Mouse (Mus musculus): ENCODE data around the gene Lcn2. TPM values are rescaled to one million over a fixed set of nuclear protein-coding genes. Genes with fewer than 3 reads are reported as not detected.
A peak's percentile ranks its signal among the peaks of the same experiment; 100 is the strongest.

Gene Lcn2
- total and polyA plus RNA-seq, 3 experiments: not detected

DNA sequence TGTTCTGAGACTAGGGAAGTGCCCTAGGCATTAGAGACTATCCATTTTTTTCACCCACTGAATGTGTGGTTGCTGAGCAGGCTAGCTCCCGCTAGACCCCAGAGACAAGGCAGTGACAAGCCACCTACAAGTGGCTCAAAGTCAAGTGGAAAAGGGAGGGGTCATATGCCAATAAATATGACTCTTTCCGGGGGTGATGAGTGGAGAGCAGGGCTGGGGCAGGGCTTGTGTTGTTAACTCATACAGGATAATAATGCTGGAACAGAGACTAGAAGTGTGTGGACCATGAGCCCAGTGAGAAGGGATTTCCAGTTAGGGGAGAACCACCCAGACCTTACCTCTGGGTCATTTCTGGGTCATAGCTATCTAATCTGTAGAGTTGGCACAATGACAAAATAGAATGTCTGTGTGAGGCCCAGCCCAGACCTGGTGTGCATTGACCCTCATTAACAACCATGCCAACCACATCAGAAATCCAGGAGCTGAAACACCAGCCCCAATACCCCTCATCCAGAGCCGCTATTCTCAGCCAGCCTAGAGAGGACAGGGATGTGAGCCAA lies 33.6 kb downstream of the Lcn2 start:
- no peak for DNase-seq (ENCODE audit: extremely low read depth)
- Histone ChIP-seq H3K79me2 (replicated peaks; ENCODE audit: control insufficient read depth, extremely low read depth, insufficient read depth, poor library complexity, severe bottlenecking) (no peaks in the 10 kb centered on the region), H3K4me2 (ENCODE audit: insufficient read depth, low read depth, poor library complexity, severe bottlenecking) (no peak overlapping the region), H3K9me3 (replicated peaks; ENCODE audit: low read length) (no peaks in the 10 kb centered on the region), H3K9ac (ENCODE audit: insufficient read depth, low read depth) (no peak overlapping the region), H3K27me3 (replicated peaks) (peaks cover 78% of the 10 kb centered on the region), H3K27ac (ENCODE audit: insufficient read depth, low read depth) (no peak overlapping the region), H3K4me3 (replicated peaks in 1 of 3; ENCODE audit: low read depth in 2 of 3, low read length in 2 of 3, poor library complexity in 1 of 3) (no peak overlapping the region), H3K4me1 (ENCODE audit: control insufficient read depth in 1 of 2, insufficient read depth in 2 of 2) (peaks cover 7 to 23% of the 10 kb centered on the region in 2 experiments), H3K36me3 (replicated peaks in 1 of 2; ENCODE audit: control insufficient read depth in 1 of 2, insufficient read depth in 1 of 2, low read length in 1 of 2) (no peaks in the 10 kb centered on the region)
- in situ Hi-C loops (cut with MboI; ENCODE audit: low pct_ligation_motif_present, low pct_unique_long_range_greater_than_20kb, low sequenced_read_pairs): no loop called here
- TF ChIP-seq ZNF384 (IDR thresholded peaks at IDR 0.05; ENCODE audit: low read depth, low read length): no peak
- no peak for TF ChIP-seq JUND (conservative IDR thresholded peaks at IDR 0.05; ENCODE audit: low read depth, low read length)
- TF ChIP-seq MAZ (IDR thresholded peaks at IDR 0.05; ENCODE audit: low read depth, low read length): no peak
- TF ChIP-seq TBP (conservative IDR thresholded peaks at IDR 0.05; ENCODE audit: low read depth, low read length): no peak
- dilution Hi-C loops (cut with MboI; ENCODE audit: extremely low pct_ligation_motif_present, extremely low pct_unique_long_range_greater_than_20kb, low sequenced_read_pairs): no loop called here

- Histone ChIP-seq H3K9me3 (replicated peaks; ENCODE audit: low read length) (no peaks in the 10 kb centered on the region), H3K36me3 (replicated peaks in 1 of 2; ENCODE audit: control insufficient read depth in 1 of 2, insufficient read depth in 1 of 2, low read length in 1 of 2) (no peaks in the 10 kb centered on the region), H3K27ac (ENCODE audit: insufficient read depth, low read depth) (no peak overlapping the region), H3K4me3 (replicated peaks in 1 of 3; ENCODE audit: low read depth in 2 of 3, low read length in 2 of 3, poor library complexity in 1 of 3) (no peak overlapping the region), H3K4me1 (ENCODE audit: control insufficient read depth in 1 of 2, insufficient read depth in 2 of 2) (peaks cover 7 to 23% of the 10 kb centered on the region in 2 experiments), H3K4me2 (ENCODE audit: insufficient read depth, low read depth, poor library complexity, severe bottlenecking) (no peak overlapping the region), H3K9ac (ENCODE audit: insufficient read depth, low read depth) (peak overlapping the region; percentile 23; the same call in 1 of the 2 replicates), H3K79me2 (replicated peaks; ENCODE audit: control insufficient read depth, extremely low read depth, insufficient read depth, poor library complexity, severe bottlenecking) (no peaks in the 10 kb centered on the region), H3K27me3 (replicated peaks) (peaks cover 79% of the 10 kb centered on the region)
- DNase-seq (ENCODE audit: extremely low read depth): no peak
- in situ Hi-C loops (cut with MboI; ENCODE audit: low pct_ligation_motif_present, low pct_unique_long_range_greater_than_20kb, low sequenced_read_pairs) (no loop called here), dilution Hi-C loops (cut with MboI; ENCODE audit: extremely low pct_ligation_motif_present, extremely low pct_unique_long_range_greater_than_20kb, low sequenced_read_pairs) (no loop called here)
- TF ChIP-seq EP300 (IDR thresholded peaks at IDR 0.05; ENCODE audit: low read length) (no peak), SIN3A (IDR thresholded peaks at IDR 0.05; ENCODE audit: low read length) (no peak), CTCF (conservative IDR thresholded peaks at IDR 0.05 in 1 of 2, IDR thresholded peaks at IDR 0.05 in 1 of 2; ENCODE audit: low read depth in 2 of 2, low read length in 2 of 2) (no peak), MAZ (IDR thresholded peaks at IDR 0.05; ENCODE audit: low read depth, low read length) (no peak), MYC (IDR thresholded peaks at IDR 0.05; ENCODE audit: low read depth, low read length) (no peak)
Measured at GRCm38 (mm10) chr2:32353836-32354235, 34.2 kb downstream of the Lcn2 start.

GRCm38 (mm10) chr2:32353007-32353542 lies 35.0 kb downstream of the Lcn2 start, which contains the start of gene Dnm1:
TSS of gene Dnm1 (minus strand) at chr2:32353338.
- Histone ChIP-seq H3K4me3 (replicated peaks in 1 of 3; ENCODE audit: low read depth in 2 of 3, low read length in 2 of 3, poor library complexity in 1 of 3) (peak within 1 kb of the TSS; percentile 39 to 60 (median 43)), H3K79me2 (replicated peaks; ENCODE audit: control insufficient read depth, extremely low read depth, insufficient read depth, poor library complexity, severe bottlenecking) (no peaks in the 10 kb centered on the region), H3K4me1 (ENCODE audit: control insufficient read depth in 1 of 2, insufficient read depth in 2 of 2) (peaks cover 7 to 23% of the 10 kb centered on the region in 2 experiments), H3K9me3 (replicated peaks; ENCODE audit: low read length) (no peaks in the 10 kb centered on the region), H3K36me3 (replicated peaks in 1 of 2; ENCODE audit: control insufficient read depth in 1 of 2, insufficient read depth in 1 of 2, low read length in 1 of 2) (no peaks in the 10 kb centered on the region), H3K27me3 (replicated peaks) (peaks cover 79% of the 10 kb centered on the region), H3K9ac (ENCODE audit: insufficient read depth, low read depth) (peak within 1 kb of the TSS; percentile 23; the same call in 1 of the 2 replicates), H3K27ac (ENCODE audit: insufficient read depth, low read depth) (no peak within 1 kb of the TSS), H3K4me2 (ENCODE audit: insufficient read depth, low read depth, poor library complexity, severe bottlenecking) (peak within 1 kb of the TSS; percentile 48)
- in situ Hi-C loops (cut with MboI; ENCODE audit: low pct_ligation_motif_present, low pct_unique_long_range_greater_than_20kb, low sequenced_read_pairs): no loop called here
- DNase-seq (ENCODE audit: extremely low read depth): peak; percentile 74
- dilution Hi-C loops (cut with MboI; ENCODE audit: extremely low pct_ligation_motif_present, extremely low pct_unique_long_range_greater_than_20kb, low sequenced_read_pairs): no loop called here
- TF ChIP-seq SIN3A (IDR thresholded peaks at IDR 0.05; ENCODE audit: low read length) (no peak), KAT2A (IDR thresholded peaks at IDR 0.05; ENCODE audit: insufficient replicate concordance, low read length) (no peak), MAFK (IDR thresholded peaks at IDR 0.05; ENCODE audit: insufficient replicate concordance, low read length) (no peak), ELF1 (IDR thresholded peaks at IDR 0.05; ENCODE audit: low read depth, low read length) (no peak), ZNF384 (IDR thresholded peaks at IDR 0.05; ENCODE audit: low read depth, low read length) (no peak), POLR2A (IDR thresholded peaks at IDR 0.05; ENCODE audit: low read depth, low read length) (peak; percentile 57), MAZ (IDR thresholded peaks at IDR 0.05; ENCODE audit: low read depth, low read length) (peak; percentile 98), HCFC1 (IDR thresholded peaks at IDR 0.05; ENCODE audit: low read depth, low read length) (peak; percentile 76), MEF2A (IDR thresholded peaks at IDR 0.05; ENCODE audit: borderline replicate concordance, low read depth, low read length) (peak; percentile 40; the same call in 1 of the 2 replicates), JUN (IDR thresholded peaks at IDR 0.05; ENCODE audit: insufficient read depth, low read depth, low read length) (no peak), BHLHE40 (IDR thresholded peaks at IDR 0.05; ENCODE audit: low read depth, low read length) (0 out of 2 replicates have a peak, but pooled peaks have one; percentile 19), USF2 (conservative IDR thresholded peaks at IDR 0.05; ENCODE audit: low read depth, low read length) (no peak), ZKSCAN1 (IDR thresholded peaks at IDR 0.05; ENCODE audit: borderline replicate concordance, low read depth, low read length) (no peak), IRF4 (IDR thresholded peaks at IDR 0.05; ENCODE audit: low read depth, low read length) (no peak), ZC3H11A (IDR thresholded peaks at IDR 0.05; ENCODE audit: low read depth, low read length) (no peak), CTCF (conservative IDR thresholded peaks at IDR 0.05 in 1 of 2, IDR thresholded peaks at IDR 0.05 in 1 of 2; ENCODE audit: low read depth in 2 of 2, low read length in 2 of 2) (peak in 1 of 2 experiments; percentile 89; a peak in 3 of 4 replicates), NRF1 (IDR thresholded peaks at IDR 0.05; ENCODE audit: low read depth, low read length) (peak; percentile 89), USF1 (IDR thresholded peaks at IDR 0.05; ENCODE audit: low read depth, low read length) (no peak), JUND (conservative IDR thresholded peaks at IDR 0.05; ENCODE audit: low read depth, low read length) (no peak), SMC3 (IDR thresholded peaks at IDR 0.05; ENCODE audit: low read depth, low read length) (peak; percentile 53), MAX (IDR thresholded peaks at IDR 0.05; ENCODE audit: low read length) (no peak)
